Mouse (Mus musculus) urinary bladder, postnatal 25 days (tissue): ENCODE measurements around the gene Gm9844.
"Not testable (repeated sequence)": the region's sequence is repeated elsewhere in the genome, so short reads cannot be mapped to it uniquely, and the experiment has no call there.

Experiments used
- DNase-seq: peaks from one replicate; pipeline ENCODE4 v3.0.0; 2022; ENCODE audit warnings: low spot score

The Gm9844 gene

GRCm38 (mm10) chr7:24861913-24862312, at the start of gene Gm9844:
Gene Gm9844, plus strand, starts transcription at chr7:24862213.
- DNase-seq: no peak

- DNase-seq: peak; percentile 71
Observed at GRCm38 (mm10) chr7:24817502-24817901, 44.5 kb upstream of the Gm9844 start.

GRCm38 (mm10) chr7:24824452-24824851, 37.6 kb upstream of the Gm9844 start:
- DNase-seq: no peak

GRCm38 (mm10) chr7:24827181-24827580, 34.8 kb upstream of the Gm9844 start:
- DNase-seq: no peak

GRCm38 (mm10) chr7:24838732-24839409, 23.1 kb upstream of the Gm9844 start:
- DNase-seq: not testable (repeated sequence)

GRCm38 (mm10) chr7:24839410-24839808, 22.6 kb upstream of the Gm9844 start:
- DNase-seq: no peak

GRCm38 (mm10) chr7:24840331-24840730, 21.7 kb upstream of the Gm9844 start:
- DNase-seq: no peak

- DNase-seq: no peak
Observed at GRCm38 (mm10) chr7:24841009-24841408, 21.0 kb upstream of the Gm9844 start.

- no peak for DNase-seq
Observed at GRCm38 (mm10) chr7:24844144-24844543, 17.9 kb upstream of the Gm9844 start.

GRCm38 (mm10) chr7:24845181-24845580, 16.8 kb upstream of the Gm9844 start:
- no peak for DNase-seq

GRCm38 (mm10) chr7:24845713-24846112, 16.3 kb upstream of the Gm9844 start:
- no peak for DNase-seq

GRCm38 (mm10) chr7:24846576-24846975, 15.4 kb upstream of the Gm9844 start:
- DNase-seq: not testable (repeated sequence)

- DNase-seq: peak; percentile 19
Observed at GRCm38 (mm10) chr7:24850162-24850561, 11.9 kb upstream of the Gm9844 start.

GRCm38 (mm10) chr7:24850899-24851303, 11.1 kb upstream of the Gm9844 start:
- DNase-seq: no peak

GRCm38 (mm10) chr7:24851596-24852325, 10.3 kb upstream of the Gm9844 start:
- no peak for DNase-seq

GRCm38 (mm10) chr7:24852557-24853232, 9.3 kb upstream of the Gm9844 start:
- DNase-seq: no peak

GRCm38 (mm10) chr7:24853233-24853563, 8.8 kb upstream of the Gm9844 start:
- DNase-seq: no peak

GRCm38 (mm10) chr7:24853695-24854094, 8.3 kb upstream of the Gm9844 start:
- no peak for DNase-seq

GRCm38 (mm10) chr7:24856460-24857120, 5.4 kb upstream of the Gm9844 start:
- DNase-seq: no peak

GRCm38 (mm10) chr7:24859234-24859633, 2.8 kb upstream of the Gm9844 start:
- DNase-seq: no peak

GRCm38 (mm10) chr7:24862853-24863252, 840 bp downstream of the Gm9844 start:
- no peak for DNase-seq

GRCm38 (mm10) chr7:24864156-24864555, 2.1 kb downstream of the Gm9844 start:
- DNase-seq: no peak

- DNase-seq: no peak
Observed at GRCm38 (mm10) chr7:24869080-24869479, 7.1 kb downstream of the Gm9844 start.
